Mouse (Mus musculus) mature B cell (primary cell): ENCODE data around the gene Apmap.
"Not testable (repeated sequence)": the region's sequence is repeated elsewhere in the genome, so short reads cannot be mapped to it uniquely, and the experiment has no call there.

Experiments used
- in situ Hi-C: fragments of 300-500 bp; cut with MboI; formaldehyde crosslinking; loops from 2 replicates; pipeline ENCODE4 v1.14.3; 2019

The Apmap gene

DNA sequence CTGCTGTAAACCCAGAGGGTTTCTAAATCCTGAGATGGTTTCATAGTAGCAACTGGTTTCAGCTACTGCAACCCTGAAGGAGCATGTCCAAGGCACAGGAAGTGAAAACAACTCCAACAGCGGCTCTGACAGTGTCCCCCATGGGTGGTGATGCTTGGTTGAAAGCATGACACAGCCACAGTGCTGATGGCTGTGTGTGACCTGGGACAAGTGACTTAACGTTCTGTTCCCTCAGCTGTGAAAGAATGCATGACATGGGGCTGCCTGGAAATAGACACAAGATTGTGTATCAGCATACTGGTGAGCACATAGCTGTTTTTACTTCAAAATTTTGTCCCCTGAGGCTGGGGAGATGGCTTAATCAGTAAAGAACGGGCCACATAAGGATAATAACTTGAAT, 13.3 kb upstream of the Apmap start:
- in situ Hi-C loops, result no loop called here

DNA sequence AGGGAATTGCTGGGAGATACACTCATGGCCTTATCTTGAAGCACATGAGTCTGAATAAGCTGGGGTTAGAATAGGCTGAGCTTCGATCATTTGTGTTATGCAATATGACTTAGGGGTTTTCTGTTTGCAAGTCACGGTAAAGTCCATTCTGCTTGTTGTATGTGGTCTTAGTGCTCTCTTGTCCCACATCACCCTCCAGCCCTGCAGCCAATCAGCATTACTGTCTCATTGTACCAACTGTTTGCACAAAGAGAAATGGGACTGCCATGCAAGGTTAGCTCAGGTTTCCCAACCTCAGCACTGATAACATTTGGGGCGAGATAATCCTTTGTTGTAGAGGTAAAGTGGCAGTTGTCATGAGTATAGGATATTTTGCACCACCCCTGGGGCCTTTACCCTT, 1.7 kb upstream of the Apmap start:
- in situ Hi-C loops, result loop anchor here (5.0 kb wide), 1 partner anchor 62 kb away; no protein-coding TSS in a partner anchor

- in situ Hi-C loops, result loop anchor here (5.0 kb wide), 1 partner anchor 138 kb away; the partner anchor contains the start of gene Entpd6
These were observed 649 bp upstream of the Apmap start for GRCm38 (mm10) chr2:150608872-150609560.

DNA sequence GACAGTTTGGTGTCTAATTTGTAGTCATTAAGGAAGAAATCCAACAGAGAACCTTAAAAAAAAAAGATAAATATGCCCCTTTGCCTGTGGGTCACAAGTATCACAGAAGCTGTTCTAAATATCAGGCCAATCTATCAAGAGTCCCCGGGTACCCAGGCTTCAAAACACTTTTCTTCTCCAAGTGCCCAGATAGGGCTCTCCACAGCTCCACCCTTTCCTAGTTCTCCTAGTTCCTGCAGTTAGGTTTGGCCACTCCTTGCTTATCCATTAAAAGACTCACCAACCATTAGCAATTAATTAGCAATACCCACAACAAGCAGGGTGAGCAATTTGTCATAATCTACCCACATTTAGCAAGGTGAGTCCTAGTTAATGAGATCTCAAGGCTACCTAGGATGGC, 1.3 kb downstream of the Apmap start:
- in situ Hi-C loops, result loop anchor here (5.0 kb wide), 1 partner anchor 140 kb away; the partner anchor contains the start of gene Entpd6

- in situ Hi-C loops, result loop anchor here (5.0 kb wide), 1 partner anchor 142 kb away; the partner anchor contains the start of gene Entpd6
These were observed 3.6 kb downstream of the Apmap start for GRCm38 (mm10) chr2:150604802-150605201.

DNA sequence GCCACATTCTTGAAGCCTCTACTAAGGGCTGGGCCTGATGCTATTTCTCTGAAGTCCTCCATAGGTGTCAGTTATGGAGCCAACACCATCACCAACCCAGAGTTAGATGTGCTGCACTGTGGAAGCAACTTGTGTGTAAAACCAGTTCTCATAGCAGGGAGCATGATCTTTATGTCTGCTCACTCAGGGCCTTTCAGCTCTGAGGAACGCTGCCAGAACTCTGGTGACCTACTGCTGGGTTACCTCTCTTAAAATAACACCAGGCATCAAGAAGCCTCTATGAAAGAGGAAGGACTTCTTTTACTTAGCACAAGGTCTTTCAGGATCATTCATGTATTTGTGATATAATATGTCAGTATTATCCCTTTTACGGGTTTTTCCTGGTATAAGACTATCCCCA, 6.2 kb downstream of the Apmap start:
- in situ Hi-C loops, result no loop called here

DNA sequence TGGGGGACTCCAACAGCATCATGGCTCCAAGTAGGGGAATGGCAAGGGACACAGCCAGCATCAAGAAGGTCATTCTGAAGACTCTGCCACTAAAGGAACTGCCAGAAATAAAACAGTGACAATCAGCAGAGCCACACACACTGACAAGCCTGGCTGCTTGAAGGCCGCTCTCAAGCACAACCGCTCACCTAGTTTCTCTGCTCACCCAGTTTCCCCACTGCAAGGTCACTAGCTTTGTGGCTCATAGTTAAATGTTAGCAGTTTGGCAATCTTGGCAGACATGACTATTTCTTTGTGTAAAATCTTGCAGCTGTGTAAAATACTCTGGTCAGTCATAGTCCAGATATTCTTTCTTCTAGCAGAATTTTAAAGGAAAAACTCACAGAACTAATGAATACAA, 8.1 kb downstream of the Apmap start:
- in situ Hi-C loops, result no loop called here

- in situ Hi-C loops, result no loop called here
These were observed 12.8 kb downstream of the Apmap start for GRCm38 (mm10) chr2:150595411-150596190.

DNA sequence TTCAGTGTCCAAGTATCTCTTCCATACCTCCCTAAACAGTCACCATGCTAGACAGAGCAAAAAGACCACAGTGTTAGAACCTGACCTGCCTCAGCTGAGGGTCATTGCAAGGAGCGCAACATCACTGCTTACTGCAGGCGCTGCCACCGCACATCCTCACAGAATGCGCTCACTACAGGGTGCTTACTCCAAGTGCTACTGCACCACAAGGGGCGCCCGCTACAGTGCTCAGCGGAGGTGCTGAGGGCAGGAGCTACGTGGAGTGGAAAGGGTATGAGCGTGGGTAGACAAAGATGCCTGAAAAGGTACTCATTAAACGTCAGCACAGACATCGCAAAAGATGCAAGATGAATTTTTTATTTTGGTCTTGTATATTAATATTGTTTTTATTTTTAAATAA, 19.3 kb downstream of the Apmap start:
- in situ Hi-C loops, result no loop called here

- in situ Hi-C loops, result no loop called here
These were observed 28.7 kb downstream of the Apmap start for GRCm38 (mm10) chr2:150579628-150580027.

GRCm38 (mm10) chr2:150578603-150579002, 29.8 kb downstream of the Apmap start:
- in situ Hi-C loops, result no loop called here

DNA sequence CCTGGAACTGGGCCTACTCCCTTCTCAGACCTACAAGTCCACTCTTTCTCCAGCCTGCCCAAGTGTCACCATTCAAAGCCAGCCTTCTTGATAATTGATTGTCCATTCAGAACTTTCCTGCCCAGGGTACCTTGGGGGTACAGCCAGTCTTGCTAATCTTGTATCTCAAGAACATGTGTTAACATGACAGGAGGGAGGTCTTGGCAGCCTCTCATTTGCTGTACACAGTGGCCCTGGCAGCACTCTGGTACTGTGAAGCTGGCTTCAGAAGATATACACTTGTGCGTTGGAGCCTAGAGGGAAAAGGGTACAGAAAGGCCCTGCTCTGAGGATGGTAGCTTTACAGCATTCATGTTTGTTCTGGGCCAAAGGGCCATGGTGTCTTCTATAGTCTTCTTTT, 32.1 kb downstream of the Apmap start:
- in situ Hi-C loops, result no loop called here

GRCm38 (mm10) chr2:150572463-150572862, 35.9 kb downstream of the Apmap start:
- in situ Hi-C loops, result no loop called here

- in situ Hi-C loops, result no loop called here
These were observed 37.6 kb downstream of the Apmap start for GRCm38 (mm10) chr2:150570761-150571160.

- in situ Hi-C loops, result no loop called here
These were observed 38.3 kb downstream of the Apmap start, which contains the start of gene Cst7 for GRCm38 (mm10) chr2:150569847-150570590. TSS of gene Cst7 (plus strand) at chr2:150570415.

- in situ Hi-C loops, result no loop called here
These were observed 41.3 kb downstream of the Apmap start for GRCm38 (mm10) chr2:150567051-150567450.

DNA sequence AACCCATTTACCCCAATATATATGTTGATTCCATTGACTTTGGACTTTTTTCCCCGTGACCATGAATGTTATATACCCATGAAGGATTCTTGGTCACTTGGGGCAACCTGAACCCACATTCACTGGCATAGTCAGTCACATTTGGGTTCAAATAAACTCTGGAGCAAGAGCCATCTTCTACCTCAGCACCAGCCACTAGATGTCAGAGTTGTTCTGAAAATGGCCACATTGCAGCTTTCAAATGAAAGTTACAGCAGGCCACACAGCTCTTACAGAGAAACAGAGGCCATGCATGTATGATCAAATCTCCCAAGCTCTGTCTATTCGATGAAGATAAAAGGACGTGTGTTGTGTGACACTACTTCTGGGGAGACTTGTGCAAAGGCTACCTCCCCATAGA, 49.8 kb downstream of the Apmap start:
- in situ Hi-C loops, result no loop called here

GRCm38 (mm10) chr2:150549576-150549975, 58.8 kb downstream of the Apmap start:
- in situ Hi-C loops, result not testable (repeated sequence)
